In genomic region chr7:55858836-55859517, GRCm38 (mm10) we compare ENCODE assay signal across 19 mouse cellular contexts. TPM values are rescaled to one million over a fixed set of nuclear protein-coding genes. Genes with fewer than 3 reads are reported as not detected.
A peak's percentile ranks its signal among the peaks of the same experiment; 100 is the strongest.
DNase-seq lines count a peak whose midpoint lies in the region; ATAC-seq and TF ChIP-seq lines count a peak whose summit lies in the region.
"Had no signal": no experiment of that assay in that cellular context is flagged by ENCODE, and none has a peak within 500 bp of the region (broad histone marks: within the 10 kb centered on the region; RNA-seq: fewer than 3 reads in every experiment).

No protein-coding gene starts in this region.

- no peak for TF ChIP-seq CTCF in left cerebral cortex, adult 2 months (IDR thresholded peaks at IDR 0.05)
- no peak for TF ChIP-seq CTCF in embryonic fibroblast, embryonic 13.5 days (IDR thresholded peaks at IDR 0.05; ENCODE audit: borderline replicate concordance, insufficient read depth, low read length)

- no peak for TF ChIP-seq POLR2A in embryonic fibroblast, embryonic 13.5 days (IDR thresholded peaks at IDR 0.05; ENCODE audit: low read depth, low read length)

- H3K27ac ChIP-seq in forebrain, embryonic 16.5 days (ENCODE audit: low read length): no peak overlapping the region
- H3K27ac ChIP-seq in forebrain, embryonic 10.5 days: no peak overlapping the region
- peak overlapping the region; percentile 57; the same call in 1 of the 2 replicates for H3K27ac ChIP-seq in left cerebral cortex, adult 2 months
- H3K27ac ChIP-seq in embryonic fibroblast, embryonic 13.5 days (ENCODE audit: insufficient read depth, low read length): peak overlapping the region; percentile 23; the same call in 1 of the 2 replicates
- H3K27ac ChIP-seq: embryonic facial prominence, embryonic 12.5 days; heart, embryonic 10.5 days; hindbrain, embryonic 12.5 days; kidney, embryonic 15.5 days; limb, embryonic 15.5 days had no signal

- H3K9ac ChIP-seq in forebrain, embryonic 16.5 days (replicated peaks; ENCODE audit: low read depth, low read length): no peak overlapping the region
- H3K9ac ChIP-seq: embryonic facial prominence, embryonic 12.5 days; hindbrain, embryonic 12.5 days; kidney, embryonic 15.5 days; limb, embryonic 15.5 days had no signal

- no peak overlapping the region for H3K4me3 ChIP-seq in forebrain, embryonic 16.5 days (replicated peaks; ENCODE audit: low read length)
- H3K4me3 ChIP-seq in forebrain, embryonic 10.5 days: no peak overlapping the region
- no peak overlapping the region for H3K4me3 ChIP-seq in left cerebral cortex, adult 2 months
- H3K4me3 ChIP-seq in embryonic fibroblast, embryonic 13.5 days (ENCODE audit: insufficient read depth, low read length): no peak overlapping the region
- H3K4me3 ChIP-seq: embryonic facial prominence, embryonic 12.5 days; heart, embryonic 10.5 days; hindbrain, embryonic 12.5 days; kidney, embryonic 15.5 days; limb, embryonic 15.5 days had no signal

- no peaks in the 10 kb centered on the region for H3K9me3 ChIP-seq in forebrain, embryonic 16.5 days (ENCODE audit: control insufficient read depth, low read length)
- H3K9me3 ChIP-seq in forebrain, embryonic 10.5 days: no peaks in the 10 kb centered on the region
- H3K9me3 ChIP-seq: embryonic facial prominence, embryonic 12.5 days; G1E; heart, embryonic 10.5 days; hindbrain, embryonic 12.5 days; kidney, embryonic 15.5 days; limb, embryonic 15.5 days had no signal

- no peak overlapping the region for H3K4me2 ChIP-seq in forebrain, embryonic 16.5 days (ENCODE audit: low read length)
- H3K4me2 ChIP-seq: embryonic facial prominence, embryonic 12.5 days; hindbrain, embryonic 12.5 days; kidney, embryonic 15.5 days; limb, embryonic 15.5 days had no signal

- WGBS in forebrain, embryonic 16.5 days: 69% methylated on average over 3 of the region's 3 CpGs
- 93% methylated on average over 3 of the region's 3 CpGs for WGBS in forebrain, embryonic 10.5 days

- ATAC-seq in forebrain, embryonic 16.5 days: peak; percentile 53
- ATAC-seq: intestine, postnatal 0 days; midbrain, embryonic 16.5 days had no signal

- H3K4me1 ChIP-seq in forebrain, embryonic 16.5 days (replicated peaks; ENCODE audit: control insufficient read depth, insufficient read depth, low read length): peaks cover 6% of the 10 kb centered on the region
- H3K4me1 ChIP-seq in forebrain, embryonic 10.5 days: 0 out of 2 replicates have a peak, but pooled peaks cover 3% of the 10 kb centered on the region
- peaks cover 27% of the 10 kb centered on the region for H3K4me1 ChIP-seq in embryonic fibroblast, embryonic 13.5 days (ENCODE audit: control insufficient read depth, insufficient read depth, low read length)
- H3K4me1 ChIP-seq: hindbrain, embryonic 12.5 days had no signal

- H3K27me3 ChIP-seq in forebrain, embryonic 16.5 days (replicated peaks; ENCODE audit: control insufficient read depth, insufficient read depth, low read length): no peaks in the 10 kb centered on the region
- H3K27me3 ChIP-seq in forebrain, embryonic 10.5 days (ENCODE audit: poor library complexity, severe bottlenecking): no peaks in the 10 kb centered on the region
- H3K27me3 ChIP-seq: embryonic facial prominence, embryonic 12.5 days; hindbrain, embryonic 12.5 days; kidney, embryonic 15.5 days; limb, embryonic 15.5 days had no signal

- no peaks in the 10 kb centered on the region for H3K36me3 ChIP-seq in forebrain, embryonic 16.5 days (ENCODE audit: control insufficient read depth, insufficient read depth)
- peaks cover 30% of the 10 kb centered on the region for H3K36me3 ChIP-seq in forebrain, embryonic 10.5 days (replicated peaks)
- H3K36me3 ChIP-seq: embryonic facial prominence, embryonic 12.5 days; hindbrain, embryonic 12.5 days had no signal

- DNase-seq in adrenal gland, adult 2 months: peak; percentile 58
- DNase-seq in adrenal gland, postnatal 4 days (ENCODE audit: low spot score in 2 of 2): no peak
- DNase-seq in forebrain, embryonic 10.5 days (ENCODE audit: extremely low spot score, low spot score): no peak
- DNase-seq in left cerebral cortex, adult 2 months (ENCODE audit: extremely low spot score in 1 of 2, low spot score in 2 of 2): no peak
- no peak for DNase-seq in left cerebral cortex, postnatal 4 days
- no peak for DNase-seq in right cerebral cortex, adult 2 months (ENCODE audit: low spot score in 2 of 2)
- DNase-seq: gastrocnemius, postnatal 36 days; kidney, postnatal 4 days; lung, adult 2 months had no signal

- intact Hi-C loops in left cerebral cortex, adult 2 months (cut with DNase I): no loop called here
- intact Hi-C loops in left cerebral cortex, postnatal 4 days (cut with DNase I): no loop called here

RNA-seq across cellular contexts. Expression of gene Cyfip1, which starts 17.4 kb away (rescaled TPM):
- total RNA-seq in adrenal gland, adult 2 months (2021): 10 to 100 TPM; 76.4 to 79.0 TPM
- polyA plus RNA-seq in adrenal gland, adult 2 months (2012; rRNA removed): 26.2 and 40.1 TPM in 2 replicates
- 10 to 100 TPM; 89.4 to 98.2 TPM for total RNA-seq in adrenal gland, postnatal 4 days (2021)
- polyA plus RNA-seq in forebrain, embryonic 16.5 days (2015; fragmentation: Nextera tagmentation; extraction: Ambion mirVana): 62.1 and 71.9 TPM in 2 replicates
- polyA plus RNA-seq in forebrain, embryonic 10.5 days (2016; fragmentation: Nextera tagmentation; extraction: Ambion mirVana): 87.6 and 88.4 TPM in 2 replicates
- total RNA-seq in left cerebral cortex, adult 2 months (2021): 10 to 100 TPM; 68.1 to 75.4 TPM
- 10 to 100 TPM; 63.4 to 69.0 TPM for total RNA-seq in left cerebral cortex, postnatal 4 days (2021)
- polyA plus RNA-seq in embryonic fibroblast, embryonic 13.5 days (2011; ENCODE audit: insufficient read length, low read depth, missing spikeins): 120 and 125 TPM in 2 replicates

Comparison
In these comparisons a context has a peak if more than half of its experiments do, and no peak if none do; other contexts are left out.
1. H3K27ac ChIP-seq: peak in left cerebral cortex, adult 2 months (single experiment) and embryonic fibroblast, embryonic 13.5 days (single experiment); none in forebrain, embryonic 16.5 days (single experiment) and forebrain, embryonic 10.5 days (single experiment).